Mouse (Mus musculus) gastrocnemius, adult 2 months (tissue): Measurements from ENCODE around the gene Cdh10. TPM values are rescaled to one million over a fixed set of nuclear protein-coding genes. Genes with fewer than 3 reads are reported as not detected.

Experiments
- DNase-seq: peaks from one replicate; pipeline ENCODE4 v3.0.0; 2022
- H3K27ac ChIP-seq: fragments of 200-600 bp; 2 replicates; pipeline ENCODE4 v1.8.1; 2022; ENCODE audit warnings: mild to moderate bottlenecking
- H3K4me3 ChIP-seq: fragments of 200-600 bp; 2 replicates; pipeline ENCODE4 v1.8.1; 2022; ENCODE audit warnings: mild to moderate bottlenecking, moderate library complexity
- CTCF ChIP-seq: fragments of 200-600 bp; IDR thresholded peaks from 2 replicates; pipeline ENCODE4 v1.8.1; 2022; ENCODE audit warnings: antibody characterized with exemption, mild to moderate bottlenecking, moderate library complexity
- intact Hi-C: fragments of 180-260 bp; cut with DNase I; formaldehyde crosslinking; loops from one replicate; pipeline ENCODE4 v1.15.1; 2025
- long read RNA-seq, 2 experiments: library from polyadenylated mRNA; stranded (forward); transcript quantifications; one replicate each; pipeline ENCODE4 v2.0.0; 2021
- total RNA-seq, 2 experiments: library from RNA; stranded (reverse); gene quantifications; 2 replicates each; pipeline ENCODE4 v1.2.3; 2021

The Cdh10 gene
- total RNA-seq, result not detected
- long read RNA-seq, experiment 1, result 0 reads
- long read RNA-seq, experiment 2, result 0 reads

DNA sequence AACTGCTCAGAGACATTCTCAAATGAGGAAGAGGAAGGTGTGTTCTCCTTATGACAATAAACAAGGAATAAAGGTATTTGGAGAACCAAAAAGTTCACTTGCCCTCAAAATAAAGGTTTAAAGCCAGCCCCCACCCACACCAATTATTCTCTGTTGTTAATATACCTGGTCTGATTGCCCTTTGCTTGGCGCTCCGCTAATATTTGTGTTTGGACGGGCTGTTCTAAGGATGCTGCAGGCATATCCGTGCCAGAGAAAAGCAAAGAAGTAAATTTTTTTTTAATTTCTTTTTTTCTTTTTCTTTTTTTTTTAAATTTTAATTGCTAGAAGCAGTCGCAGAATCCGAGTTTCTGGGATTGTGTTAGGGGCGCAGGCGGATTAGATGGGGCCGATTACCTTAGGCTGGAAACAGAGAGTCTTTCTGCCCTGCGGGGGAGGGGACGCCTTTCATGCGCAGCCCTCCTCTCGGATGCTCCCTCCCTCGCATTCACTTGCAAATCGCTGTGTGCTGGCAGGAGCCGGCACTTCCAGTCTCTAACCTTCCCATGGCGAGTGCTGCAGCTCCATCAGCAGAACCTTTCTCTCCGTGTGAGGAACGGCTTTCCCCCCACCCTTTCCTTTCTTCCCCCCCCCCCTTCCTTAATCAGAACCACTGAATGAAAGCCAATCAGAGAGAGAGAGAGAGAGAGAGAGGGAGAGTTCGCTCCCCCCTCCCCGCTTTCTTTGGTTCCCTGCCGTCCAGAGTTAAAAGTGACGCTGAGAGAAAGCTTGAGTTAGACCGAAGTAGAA lies at the start of gene Cdh10:
Gene Cdh10, plus strand, starts transcription at position 763 of the 789 bp plus-strand sequence.
- DNase-seq, result peak; percentile 16
- no peak for TF ChIP-seq CTCF
- intact Hi-C loops, result no loop called here
- Histone ChIP-seq H3K4me3 (peak within 1 kb of the TSS; percentile 51), H3K27ac (no peak within 1 kb of the TSS)

DNA sequence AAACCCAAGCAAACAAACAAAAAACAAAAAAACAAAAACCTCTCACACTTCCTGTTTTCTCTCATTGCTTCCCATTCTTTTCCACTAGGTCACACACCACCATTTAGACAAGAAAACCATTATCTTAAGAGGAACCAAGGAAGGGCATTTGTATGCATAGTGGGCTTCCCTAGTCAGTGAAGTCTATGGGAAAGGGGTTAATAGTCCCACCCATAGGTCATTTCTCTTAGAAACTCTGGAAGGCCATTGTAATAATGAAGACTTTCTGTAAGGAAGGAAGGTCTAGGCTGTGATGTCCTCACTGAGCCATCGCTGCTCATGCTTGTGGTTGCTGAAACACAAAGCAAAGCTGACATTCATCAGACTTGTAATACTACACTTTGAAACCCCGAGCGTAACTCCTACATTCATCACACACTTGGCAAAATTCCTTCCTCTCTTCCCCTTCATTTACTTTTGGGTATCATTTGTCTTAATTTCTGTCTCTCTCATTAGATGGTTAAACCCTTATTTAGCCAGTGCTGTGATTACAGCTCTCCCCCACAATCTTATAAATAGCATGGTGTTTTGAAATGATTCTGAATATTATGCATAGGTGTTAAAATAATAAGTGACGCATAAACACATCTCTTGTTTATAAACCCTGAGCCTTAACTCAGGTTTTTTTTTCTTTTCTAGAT lies 9.5 kb upstream of the Cdh10 start:
- Histone ChIP-seq H3K27ac (no peak overlapping the region), H3K4me3 (no peak overlapping the region)
- no peak for DNase-seq
- intact Hi-C loops, result no loop called here
- TF ChIP-seq CTCF, result no peak

DNA sequence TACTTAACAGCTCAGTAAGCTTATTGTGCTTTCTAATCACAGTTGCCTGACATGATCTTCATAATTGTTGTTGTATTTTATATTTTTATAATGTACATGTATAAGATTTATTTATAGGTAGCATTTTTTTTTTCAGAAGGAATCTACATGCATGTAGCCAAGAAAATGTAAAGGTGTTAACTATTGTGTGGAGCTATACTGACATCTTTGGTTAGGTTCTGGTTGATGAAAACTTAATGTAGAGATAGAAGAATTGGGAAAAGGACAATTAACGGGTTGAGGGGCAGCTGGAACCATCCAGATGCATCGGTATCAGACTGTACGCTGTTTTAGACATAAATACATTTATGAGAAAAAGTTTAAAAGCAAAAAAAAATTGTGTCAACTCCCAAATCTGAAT lies 1.0 kb upstream of the Cdh10 start:
- DNase-seq, result no peak
- TF ChIP-seq CTCF, result no peak
- H3K4me3 ChIP-seq, result no peak overlapping the region
- H3K27ac ChIP-seq, result no peak overlapping the region
- intact Hi-C loops, result no loop called here

DNA sequence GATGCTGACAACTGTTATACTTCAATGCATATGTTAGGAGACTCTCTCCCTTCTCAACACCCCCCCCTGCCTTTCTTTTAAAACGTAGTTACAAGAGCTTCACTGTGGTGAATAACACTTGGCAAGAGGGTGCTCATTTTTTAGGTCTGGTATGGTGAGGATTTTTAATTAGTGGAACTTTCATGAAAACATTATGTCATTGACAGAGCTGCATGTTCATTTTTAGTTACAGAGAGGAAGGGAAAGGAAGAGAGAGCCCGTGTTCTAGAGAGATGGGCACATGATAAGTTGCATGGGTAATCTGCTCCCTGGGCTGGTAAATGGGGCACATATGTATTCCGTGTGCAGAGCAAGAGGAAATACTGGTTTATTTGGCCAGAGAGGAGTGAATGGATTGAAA lies 1.5 kb downstream of the Cdh10 start:
- no peak for TF ChIP-seq CTCF

GRCm38 (mm10) chr15:18821114-18821756 lies 2.5 kb downstream of the Cdh10 start:
- peak; percentile 92 for TF ChIP-seq CTCF
- intact Hi-C loops, result loop anchor here (1.0 kb wide), 1 partner anchor 455 kb away; no protein-coding TSS in a partner anchor

More for the DNA sequence above, 1.5 kb downstream of the Cdh10 start:
- no peak for DNase-seq
- Histone ChIP-seq H3K27ac (no peak overlapping the region), H3K4me3 (no peak overlapping the region)
- intact Hi-C loops, result no loop called here

GRCm38 (mm10) chr15:18823420-18823819 lies 4.7 kb downstream of the Cdh10 start:
- intact Hi-C loops, result no loop called here
- TF ChIP-seq CTCF, result no peak
- DNase-seq, result no peak
- Histone ChIP-seq H3K4me3 (no peak overlapping the region), H3K27ac (no peak overlapping the region)

More at GRCm38 (mm10) chr15:18821114-18821756, 2.5 kb downstream of the Cdh10 start:
- H3K4me3 ChIP-seq, result no peak overlapping the region
- no peak overlapping the region for H3K27ac ChIP-seq
- DNase-seq, result peak; percentile 72

GRCm38 (mm10) chr15:18832263-18832662 lies 13.5 kb downstream of the Cdh10 start:
- H3K4me3 ChIP-seq, result no peak overlapping the region
- peak; percentile 22 for DNase-seq
- no peak overlapping the region for H3K27ac ChIP-seq
- peak; percentile 68 for TF ChIP-seq CTCF
- intact Hi-C loops, result no loop called here

DNA sequence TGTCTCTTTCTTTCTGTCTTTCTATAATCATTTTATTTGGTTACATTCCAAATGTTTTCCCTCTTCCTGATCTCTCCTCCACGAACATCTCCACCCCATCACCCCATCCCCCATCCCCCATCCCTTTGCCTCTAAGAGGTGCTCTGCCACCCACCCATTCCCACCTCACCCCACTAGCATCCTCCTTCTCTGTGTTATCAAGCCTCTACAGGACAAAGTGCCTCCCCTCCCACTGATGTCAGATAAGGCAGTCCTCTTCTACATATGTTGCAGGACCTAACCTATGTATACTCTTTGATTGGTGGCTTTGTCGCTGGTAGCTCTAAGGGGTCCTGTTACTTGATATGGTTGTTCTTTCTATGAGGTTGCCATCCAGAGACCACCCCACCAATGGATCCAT lies 23.0 kb downstream of the Cdh10 start:
- no peak overlapping the region for H3K27ac ChIP-seq
- no peak for TF ChIP-seq CTCF
- DNase-seq, result no peak
- intact Hi-C loops, result no loop called here
- H3K4me3 ChIP-seq, result no peak overlapping the region

- no peak for TF ChIP-seq CTCF
- no peak overlapping the region for H3K27ac ChIP-seq
- intact Hi-C loops, result no loop called here
- no peak for DNase-seq
- H3K4me3 ChIP-seq, result no peak overlapping the region
Measured at GRCm38 (mm10) chr15:18844807-18845206, 26.1 kb downstream of the Cdh10 start.

GRCm38 (mm10) chr15:18850497-18850896 lies 31.8 kb downstream of the Cdh10 start:
- no peak for DNase-seq
- H3K27ac ChIP-seq, result no peak overlapping the region
- no peak overlapping the region for H3K4me3 ChIP-seq
- intact Hi-C loops, result no loop called here
- TF ChIP-seq CTCF, result no peak

GRCm38 (mm10) chr15:18858135-18858534 lies 39.4 kb downstream of the Cdh10 start:
- no peak for TF ChIP-seq CTCF
- Histone ChIP-seq H3K4me3 (no peak overlapping the region), H3K27ac (no peak overlapping the region)
- intact Hi-C loops, result no loop called here
- DNase-seq, result no peak

DNA sequence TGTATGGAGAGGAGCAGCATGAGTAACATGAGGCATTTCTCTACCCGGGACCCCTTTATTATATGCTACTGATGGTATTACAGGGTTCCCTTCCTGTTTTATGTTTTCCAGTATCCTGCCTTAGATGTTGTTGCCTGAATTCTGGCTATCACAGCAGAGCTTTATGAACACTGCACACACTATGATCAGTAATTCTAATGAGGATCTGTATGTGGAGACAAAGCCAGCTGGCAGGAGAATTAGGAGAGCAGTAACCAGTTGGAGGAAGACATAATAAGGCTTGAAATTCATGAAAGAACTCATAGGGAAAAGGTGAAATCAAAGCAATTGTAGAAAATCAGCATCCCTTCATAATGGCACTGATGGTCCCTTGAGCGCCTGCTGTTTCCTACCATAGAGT lies 51.1 kb downstream of the Cdh10 start:
- DNase-seq, result no peak
- intact Hi-C loops, result no loop called here
- H3K4me3 ChIP-seq, result no peak overlapping the region
- H3K27ac ChIP-seq, result no peak overlapping the region
- TF ChIP-seq CTCF, result no peak

GRCm38 (mm10) chr15:18881467-18881866 lies 62.7 kb downstream of the Cdh10 start:
- intact Hi-C loops, result no loop called here
- no peak for TF ChIP-seq CTCF

More at GRCm38 (mm10) chr15:18881467-18881866, 62.7 kb downstream of the Cdh10 start:
- Histone ChIP-seq H3K4me3 (no peak overlapping the region), H3K27ac (no peak overlapping the region)
- DNase-seq, result no peak
